Mouse (Mus musculus) embryonic facial prominence, embryonic 10.5 days (tissue): ENCODE results near the gene Spdye4b. TPM values are rescaled to one million over a fixed set of nuclear protein-coding genes. Genes with fewer than 3 reads are reported as not detected.
"Not testable (repeated sequence)": the region's sequence is repeated elsewhere in the genome, so short reads cannot be mapped to it uniquely, and the experiment has no call there.

Source experiments
- DNase-seq: peaks from one replicate; pipeline ENCODE4 v3.0.0-alpha.2; 2017; ENCODE audit warnings: low spot score
- H3K27ac ChIP-seq: fragments of 300-500 bp; sonication (generic); replicated peaks from 2 replicates; pipeline ENCODE4 v1.5.1; 2016; ENCODE audit warnings: mild to moderate bottlenecking
- H3K27me3 ChIP-seq: fragments of 300-500 bp; sonication (generic); replicated peaks from 2 replicates; pipeline ENCODE4 v1.6.1; 2016; ENCODE audit warnings: low read depth, mild to moderate bottlenecking; ENCODE audit not compliant: poor library complexity, severe bottlenecking
- H3K36me3 ChIP-seq: fragments of 300-500 bp; sonication (generic); replicated peaks from 2 replicates; pipeline ENCODE4 v1.6.1; 2016; ENCODE audit warnings: mild to moderate bottlenecking, moderate library complexity
- H3K4me1 ChIP-seq: fragments of 300-500 bp; sonication (generic); 2 replicates; pipeline ENCODE4 v1.6.1; 2016
- H3K4me3 ChIP-seq: fragments of 300-500 bp; sonication (generic); 2 replicates; pipeline ENCODE4 v1.5.1; 2016; ENCODE audit warnings: mild to moderate bottlenecking, moderate library complexity
- H3K9me3 ChIP-seq: fragments of 300-500 bp; sonication (generic); 2 replicates; pipeline ENCODE4 v1.6.1; 2016; ENCODE audit warnings: mild to moderate bottlenecking
- whole genome bisulfite sequencing: fragments of 180-500 bp; shearing (Covaris S2); methylation state at CpG from one replicate; pipeline ENCODE4 v1.1.7; 2016; 5-methylcytosine and 5-hydroxymethylcytosine counted together
- polyA plus RNA-seq: library from polyadenylated mRNA; unstranded; fragments of >200 nt; fragmentation: Nextera tagmentation; extraction: Ambion mirVana; gene quantifications from 2 replicates; pipeline ENCODE4 v1.2.1, GENCODE M21; 2016

The Spdye4b gene
- polyA plus RNA-seq, result not detected in 2 replicates

DNA sequence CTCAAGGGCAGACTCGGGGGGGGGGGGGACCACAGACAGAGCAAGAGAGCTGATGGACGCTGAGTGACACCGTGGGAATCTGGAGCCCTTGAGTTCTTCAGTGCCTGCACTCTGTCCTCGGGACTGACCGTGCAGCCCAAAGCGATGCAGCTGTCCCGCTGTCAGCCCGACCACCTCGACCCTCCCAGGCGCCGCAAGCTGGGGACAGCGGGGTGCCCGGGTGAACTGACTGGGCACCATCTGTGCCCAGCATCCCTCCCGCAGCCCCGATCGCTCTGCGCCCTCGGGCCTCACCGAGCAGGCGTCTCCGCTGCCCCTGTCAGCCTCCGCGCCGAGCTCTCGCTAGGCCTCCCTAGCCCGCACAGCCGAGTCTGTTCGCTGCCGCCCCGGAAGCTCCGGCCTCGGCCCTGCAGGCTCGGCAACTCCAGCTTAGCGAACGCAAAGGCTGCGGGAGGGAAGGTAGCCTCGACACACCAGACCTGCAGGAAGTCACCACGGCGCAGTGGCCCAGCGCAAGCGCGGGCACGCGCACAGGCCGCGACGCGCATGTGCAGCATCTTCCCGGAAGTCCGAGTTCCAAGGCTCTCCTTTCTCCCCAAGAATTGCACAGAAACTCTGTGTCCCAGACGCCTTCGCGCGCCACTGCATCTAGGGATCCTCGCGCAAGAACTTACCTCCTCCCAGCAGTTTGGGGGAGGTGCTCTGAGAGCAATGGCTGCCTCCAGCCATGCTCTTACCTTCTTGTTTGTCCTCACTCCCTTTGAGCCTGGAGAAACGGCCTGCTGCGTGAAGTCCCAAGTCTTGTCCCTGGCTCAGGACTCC lies at the start of gene Spdye4b, which contains the start of gene Rbak:
Gene Spdye4b, plus strand, starts transcription at position 763 of the 822 bp plus-strand sequence.
Gene Rbak, minus strand, starts transcription at position 521 of the 822 bp plus-strand sequence.
- Histone ChIP-seq H3K9me3 (peaks cover 8% of the 10 kb centered on the region; the same call in 1 of the 2 replicates), H3K4me1 (peaks cover 18% of the 10 kb centered on the region), H3K27me3 (no peaks in the 10 kb centered on the region), H3K27ac (peak within 1 kb of the TSS; percentile 91), H3K36me3 (peaks cover 33% of the 10 kb centered on the region), H3K4me3 (peak within 1 kb of the TSS; percentile 88)
- under 1% methylated on average over 58 of the region's 58 CpGs for WGBS
- peak; percentile 95 for DNase-seq

DNA sequence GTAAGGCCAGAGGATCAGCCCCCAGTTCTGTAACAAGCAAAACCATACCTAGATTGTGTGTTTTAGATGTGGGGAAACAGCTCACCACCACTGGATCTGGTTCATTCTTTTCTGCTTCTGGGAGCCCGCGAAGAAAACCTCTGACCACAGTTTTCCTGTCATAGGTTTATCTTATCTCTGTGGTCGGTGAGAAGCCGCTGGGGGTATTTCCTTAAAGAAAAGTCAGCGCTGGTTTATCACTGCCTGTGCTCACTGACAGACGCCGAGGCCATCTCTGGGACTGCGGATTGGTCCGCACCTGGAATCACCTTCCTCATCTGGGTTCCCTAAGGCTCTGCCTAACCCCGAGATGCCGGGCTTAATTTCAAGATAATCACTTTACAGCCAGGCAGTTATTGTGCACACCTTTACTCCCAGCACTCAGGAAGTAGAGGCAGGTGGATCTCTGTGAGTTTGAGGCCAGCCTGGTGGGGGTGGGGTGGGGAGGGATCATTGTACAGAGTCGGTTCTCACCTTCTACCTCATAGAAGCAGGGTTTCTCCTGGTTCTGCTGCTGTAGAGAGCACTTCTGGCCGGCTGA lies 47.8 kb upstream of the Spdye4b start:
- 80% methylated on average over 13 of the region's 13 CpGs for WGBS
- H3K27ac ChIP-seq, result no peak overlapping the region
- no peak for DNase-seq
- no peak overlapping the region for H3K4me3 ChIP-seq
- H3K27me3 ChIP-seq, result no peaks in the 10 kb centered on the region
- H3K4me1 ChIP-seq, result no peaks in the 10 kb centered on the region
- H3K9me3 ChIP-seq, result peaks cover 15% of the 10 kb centered on the region; the same call in 1 of the 2 replicates
- H3K36me3 ChIP-seq, result no peaks in the 10 kb centered on the region

DNA sequence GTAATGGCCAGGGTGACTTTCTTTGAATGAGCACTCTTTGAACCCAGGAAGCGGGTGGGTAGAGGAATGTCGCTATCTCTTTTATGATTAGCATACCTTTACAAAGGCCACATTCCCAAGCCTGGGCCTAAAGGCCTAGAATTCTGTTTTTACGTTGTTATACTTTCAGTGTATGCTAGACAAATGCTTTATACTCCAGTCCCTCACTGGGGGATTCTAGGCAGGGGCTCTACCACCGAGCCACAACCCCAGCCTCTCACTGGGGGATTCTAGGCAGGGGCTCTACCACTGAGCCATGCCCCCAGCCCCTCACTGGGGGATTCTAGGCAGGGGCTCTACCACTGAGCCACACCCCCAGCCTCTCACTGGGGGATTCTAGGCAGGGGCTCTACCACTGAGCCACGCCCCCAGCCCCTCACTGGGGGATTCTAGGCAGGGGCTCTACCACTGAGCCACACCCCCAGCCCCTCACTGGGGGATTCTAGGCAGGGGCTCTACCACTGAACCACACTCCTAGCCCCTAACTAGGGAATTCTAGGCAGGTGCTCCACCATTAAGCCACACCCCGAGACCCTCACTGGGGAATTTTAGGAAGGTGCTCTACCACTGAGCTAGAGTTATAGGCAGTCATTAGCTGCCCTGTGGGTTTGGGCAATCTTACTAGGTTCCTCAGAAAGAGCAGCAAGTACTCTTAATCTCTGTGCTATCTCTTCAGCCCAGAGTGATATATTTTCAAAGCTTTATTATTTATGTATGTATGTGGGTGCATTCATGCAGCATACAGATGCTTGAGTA lies 46.4 kb upstream of the Spdye4b start:
- not testable (repeated sequence) for H3K9me3 ChIP-seq, DNase-seq, H3K27me3 ChIP-seq, H3K4me3 ChIP-seq, H3K4me1 ChIP-seq, H3K27ac ChIP-seq, H3K36me3 ChIP-seq
- WGBS, result 77% methylated on average over 4 of the region's 6 CpGs

DNA sequence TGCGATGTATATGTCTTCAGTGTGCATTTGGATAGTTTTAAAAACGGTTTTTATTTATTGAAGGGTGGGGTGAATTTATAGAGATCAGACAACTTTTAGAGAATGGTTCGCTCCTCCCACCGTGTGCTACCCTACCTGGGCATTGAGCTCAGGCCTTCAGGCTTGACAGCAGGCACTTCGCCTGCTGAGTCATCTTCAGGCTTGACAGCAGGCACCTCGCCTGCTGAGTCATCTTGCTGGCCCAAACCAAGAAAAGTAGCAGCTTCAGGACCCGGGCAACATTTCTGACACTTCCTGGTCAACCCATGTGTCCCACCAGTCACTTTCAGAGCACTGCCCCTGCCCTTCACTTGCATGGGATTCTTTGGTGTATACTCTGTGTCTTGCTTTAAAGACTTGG lies 45.8 kb upstream of the Spdye4b start:
- Histone ChIP-seq H3K27me3 (no peaks in the 10 kb centered on the region), H3K27ac (no peak overlapping the region), H3K4me1 (no peaks in the 10 kb centered on the region), H3K9me3 (peaks cover 3% of the 10 kb centered on the region; the same call in 1 of the 2 replicates), H3K4me3 (no peak overlapping the region), H3K36me3 (no peaks in the 10 kb centered on the region)
- 94% methylated on average over 7 of the region's 7 CpGs for WGBS
- no peak for DNase-seq

DNA sequence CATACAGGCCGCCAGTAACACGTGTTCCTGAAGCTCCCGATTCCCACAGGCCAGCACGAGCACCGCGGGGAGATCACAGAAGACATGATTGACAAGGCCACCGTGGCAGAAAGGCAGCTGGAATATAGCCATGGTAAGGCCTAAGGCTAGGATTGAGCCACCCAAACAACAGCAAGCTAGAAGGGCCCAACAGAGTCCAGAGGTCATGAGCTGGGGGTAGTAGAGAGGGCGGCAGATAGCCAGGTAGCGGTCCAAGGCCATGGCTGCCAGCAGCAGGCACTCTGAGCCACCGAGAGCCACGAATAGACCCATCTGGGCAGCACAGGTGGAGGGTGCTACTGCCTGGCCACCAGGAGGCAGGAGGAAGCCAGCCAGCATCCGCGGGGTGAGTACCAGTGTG lies 43.2 kb upstream of the Spdye4b start:
- Histone ChIP-seq H3K4me1 (no peaks in the 10 kb centered on the region), H3K36me3 (no peaks in the 10 kb centered on the region), H3K9me3 (no peaks in the 10 kb centered on the region), H3K27ac (no peak overlapping the region), H3K4me3 (no peak overlapping the region), H3K27me3 (no peaks in the 10 kb centered on the region)
- WGBS, result 86% methylated on average over 13 of the region's 13 CpGs
- no peak for DNase-seq

DNA sequence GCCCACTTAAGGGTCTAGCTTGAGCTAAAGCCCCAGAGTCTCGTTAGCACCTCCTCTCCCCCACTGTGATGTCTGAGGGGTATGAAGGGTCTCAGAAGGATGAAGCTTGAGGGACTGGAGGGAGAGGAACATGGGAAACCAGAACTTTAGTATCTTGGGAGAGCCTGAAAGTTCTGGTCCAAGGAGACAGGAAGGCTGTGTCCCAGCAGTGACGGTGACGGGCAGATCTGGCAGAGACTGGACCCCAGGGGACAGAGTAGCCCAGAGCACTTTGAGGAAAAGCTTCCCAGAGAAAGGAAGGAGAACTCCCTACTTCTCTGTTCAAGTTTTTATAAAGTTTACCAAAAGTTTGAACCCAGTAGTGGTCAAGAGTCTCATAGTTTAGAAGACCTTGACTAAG lies 33.3 kb upstream of the Spdye4b start, which contains the start of gene Olfr718-ps1:
Gene Olfr718-ps1, minus strand, starts transcription at position 101 of the 400 bp plus-strand sequence.
- Histone ChIP-seq H3K4me1 (0 out of 2 replicates have a peak, but pooled peaks cover 3% of the 10 kb centered on the region), H3K9me3 (peaks cover 22% of the 10 kb centered on the region), H3K27me3 (no peaks in the 10 kb centered on the region), H3K4me3 (no peak within 1 kb of the TSS), H3K27ac (no peak within 1 kb of the TSS), H3K36me3 (no peaks in the 10 kb centered on the region)
- DNase-seq, result no peak
- WGBS, result 70% methylated on average over 3 of the region's 3 CpGs

DNA sequence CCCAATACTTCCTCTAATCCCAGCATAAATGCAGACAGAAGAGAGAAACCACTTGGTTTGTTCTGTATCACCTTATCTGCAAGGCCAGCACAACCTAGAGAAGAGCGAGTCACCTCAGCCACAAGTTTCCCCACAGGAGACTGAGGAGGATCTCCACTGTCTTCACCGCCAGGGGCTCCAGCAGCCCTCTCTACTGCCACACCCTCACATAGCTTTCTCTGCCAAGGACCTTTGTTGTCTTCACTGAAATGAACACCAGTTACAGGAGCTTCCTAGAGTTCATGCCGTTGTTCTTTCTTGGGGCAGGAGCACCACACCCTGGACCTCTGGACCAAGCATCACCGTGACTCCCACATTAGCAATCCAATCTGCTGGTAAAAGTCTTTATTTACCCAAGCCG lies 32.2 kb upstream of the Spdye4b start:
- H3K4me1 ChIP-seq, result 0 out of 2 replicates have a peak, but pooled peaks cover 3% of the 10 kb centered on the region
- H3K9me3 ChIP-seq, result peaks cover 22% of the 10 kb centered on the region
- no peaks in the 10 kb centered on the region for H3K27me3 ChIP-seq
- WGBS, result 93% methylated on average over 5 of the region's 5 CpGs
- DNase-seq, result no peak
- H3K36me3 ChIP-seq, result no peaks in the 10 kb centered on the region
- H3K27ac ChIP-seq, result no peak overlapping the region
- H3K4me3 ChIP-seq, result no peak overlapping the region

DNA sequence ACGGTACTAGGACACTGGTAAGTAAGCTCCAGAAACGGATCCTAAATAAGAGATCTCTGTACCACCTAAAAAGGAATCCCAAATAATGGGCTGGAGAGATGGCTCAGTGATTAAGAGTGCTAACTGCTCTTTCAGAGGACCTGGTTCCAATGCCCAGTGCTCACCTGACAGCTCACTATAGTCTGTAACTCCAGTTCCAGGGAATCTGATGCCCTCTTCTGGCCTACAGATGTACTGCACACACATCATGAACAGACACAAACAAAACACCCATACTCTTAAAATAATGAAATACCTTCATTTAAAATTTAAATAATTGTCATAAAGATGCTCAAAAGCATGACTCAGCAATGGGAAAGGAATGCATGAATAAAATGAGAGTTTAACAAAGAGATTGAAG lies 31.3 kb upstream of the Spdye4b start:
- no peaks in the 10 kb centered on the region for H3K27me3 ChIP-seq
- 86% methylated on average over 2 of the region's 2 CpGs for WGBS
- DNase-seq, result no peak

DNA sequence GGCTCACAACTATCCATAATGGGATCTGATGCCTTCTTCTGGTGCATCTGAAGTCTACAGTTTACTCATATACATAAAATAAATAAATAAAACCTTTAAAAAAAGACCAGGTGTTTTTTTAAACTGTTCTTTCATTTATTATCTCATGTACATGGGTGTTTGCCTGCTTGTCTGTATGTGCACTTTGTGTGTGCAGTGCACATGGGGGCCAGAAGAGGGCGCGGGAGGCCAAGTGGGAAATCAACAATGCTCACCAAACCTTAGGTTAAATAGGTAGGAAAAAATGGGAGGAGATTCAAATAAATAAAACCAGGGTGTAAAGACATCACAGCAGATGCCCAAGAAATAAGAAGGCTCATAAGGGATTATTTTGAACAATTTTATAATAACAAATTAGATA lies 30.8 kb upstream of the Spdye4b start:
- Histone ChIP-seq H3K27ac (no peak overlapping the region), H3K27me3 (0 out of 2 replicates have a peak, but pooled peaks cover 3% of the 10 kb centered on the region), H3K4me1 (0 out of 2 replicates have a peak, but pooled peaks cover 3% of the 10 kb centered on the region), H3K9me3 (peaks cover 22% of the 10 kb centered on the region), H3K36me3 (no peaks in the 10 kb centered on the region), H3K4me3 (no peak overlapping the region)
- WGBS, result 78% methylated on average over 2 of the region's 2 CpGs
- DNase-seq, result no peak

More for the DNA sequence above, 31.3 kb upstream of the Spdye4b start:
- peaks cover 22% of the 10 kb centered on the region for H3K9me3 ChIP-seq
- 0 out of 2 replicates have a peak, but pooled peaks cover 3% of the 10 kb centered on the region for H3K4me1 ChIP-seq
- no peak overlapping the region for H3K4me3 ChIP-seq
- H3K36me3 ChIP-seq, result no peaks in the 10 kb centered on the region
- no peak overlapping the region for H3K27ac ChIP-seq

DNA sequence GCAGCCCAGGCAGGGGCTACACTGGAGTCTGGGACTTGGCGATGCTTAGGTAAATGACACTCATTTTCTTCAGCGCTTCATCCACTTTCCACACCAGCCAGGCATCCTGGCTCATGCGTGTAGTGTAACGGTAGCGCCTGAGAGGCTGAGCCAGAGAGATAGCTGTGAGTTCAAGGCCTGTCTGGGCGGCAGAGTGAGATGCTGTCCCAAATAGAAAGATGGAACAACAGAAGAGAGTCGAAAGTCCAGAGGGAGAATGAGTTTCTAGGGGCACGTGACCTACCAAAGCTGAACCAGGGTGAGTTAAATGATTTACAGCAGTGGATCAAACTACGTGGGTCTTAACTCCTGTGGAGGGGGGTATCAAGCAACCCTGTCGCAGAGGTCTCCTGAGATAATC lies 27.1 kb upstream of the Spdye4b start:
- H3K9me3 ChIP-seq, result peaks cover 22% of the 10 kb centered on the region
- no peak for DNase-seq
- no peak overlapping the region for H3K4me3 ChIP-seq
- WGBS, result 91% methylated on average over 10 of the region's 10 CpGs
- no peak overlapping the region for H3K27ac ChIP-seq
- H3K27me3 ChIP-seq, result peaks cover 39% of the 10 kb centered on the region
- H3K4me1 ChIP-seq, result peaks cover 4% of the 10 kb centered on the region; the same call in 1 of the 2 replicates
- no peaks in the 10 kb centered on the region for H3K36me3 ChIP-seq

DNA sequence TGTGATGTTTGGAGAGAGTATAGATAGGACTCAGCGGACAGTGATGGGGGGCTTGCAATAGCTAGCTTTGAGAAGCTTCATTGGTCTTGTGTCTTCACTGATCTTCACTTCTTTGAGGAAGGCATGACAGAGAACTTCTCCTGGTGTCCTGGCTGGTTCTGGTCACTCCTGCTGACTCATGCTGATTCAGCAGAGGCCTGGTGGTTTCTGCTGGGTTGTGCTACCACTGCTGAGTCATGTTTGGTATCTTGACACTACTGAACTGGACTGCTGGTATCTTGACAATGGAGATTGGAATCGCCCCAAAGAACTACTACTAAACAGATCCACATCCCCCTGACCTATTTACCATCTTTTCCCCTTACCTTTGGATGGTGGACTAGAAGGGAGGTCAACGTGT lies 25.3 kb upstream of the Spdye4b start:
- no peak for DNase-seq
- Histone ChIP-seq H3K4me1 (peaks cover 4% of the 10 kb centered on the region; the same call in 1 of the 2 replicates), H3K4me3 (no peak overlapping the region), H3K36me3 (no peaks in the 10 kb centered on the region), H3K27ac (no peak overlapping the region), H3K9me3 (peaks cover 15% of the 10 kb centered on the region), H3K27me3 (peaks cover 54% of the 10 kb centered on the region)
- WGBS, result 87% methylated on average over 3 of the region's 3 CpGs

DNA sequence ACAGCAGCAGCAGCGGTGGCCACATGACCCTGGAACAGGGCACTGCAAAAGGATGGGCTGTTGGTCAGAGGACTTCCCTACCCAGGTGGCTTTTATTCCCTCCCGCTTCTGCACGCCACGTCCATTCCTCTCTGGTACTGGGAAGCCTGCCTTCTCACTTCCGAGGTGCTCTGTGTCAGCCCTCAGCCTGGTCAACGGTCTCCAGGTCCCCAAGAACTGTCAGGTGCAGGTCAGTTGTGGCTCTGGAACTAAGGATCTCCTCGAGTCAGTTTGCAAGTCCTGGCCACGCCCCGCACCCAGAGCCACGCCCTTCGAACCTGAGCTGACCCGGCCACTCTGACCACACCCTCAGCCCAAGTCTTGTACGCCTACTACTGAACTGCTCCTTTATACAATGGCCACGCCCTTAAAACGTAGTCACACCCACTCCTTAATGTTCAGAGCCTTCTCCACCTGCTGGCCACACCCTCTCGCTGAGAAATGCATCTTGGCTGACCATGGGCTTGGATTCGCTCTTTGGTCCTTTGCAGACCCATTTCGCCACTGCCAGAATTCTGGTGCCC lies 15.2 kb upstream of the Spdye4b start:
- no peak overlapping the region for H3K4me3 ChIP-seq
- DNase-seq, result peak; percentile 40
- 13% methylated on average over 18 of the region's 18 CpGs for WGBS

More for the DNA sequence above, 15.2 kb upstream of the Spdye4b start:
- peaks cover 8% of the 10 kb centered on the region for H3K27me3 ChIP-seq
- no peaks in the 10 kb centered on the region for H3K36me3 ChIP-seq
- no peak overlapping the region for H3K27ac ChIP-seq
- H3K9me3 ChIP-seq, result no peaks in the 10 kb centered on the region
- peaks cover 9% of the 10 kb centered on the region for H3K4me1 ChIP-seq
